Mouse (Mus musculus) ovary, postnatal 10 days (tissue): ENCODE measurements around the gene Asnsd1.
"Not testable (repeated sequence)": the region's sequence is repeated elsewhere in the genome, so short reads cannot be mapped to it uniquely, and the experiment has no call there.

Source experiments
- DNase-seq: peaks from one replicate; pipeline ENCODE4 v3.0.0; 2022; ENCODE audit warnings: low spot score

The Asnsd1 gene

GRCm38 (mm10) chr1:53352327-53353261 is at the start of gene Asnsd1, which contains the start of the genes Asdurf and Gm28551:
Gene Asnsd1, minus strand, starts transcription at chr1:53352752.
Gene Asdurf, minus strand, starts transcription at chr1:53352619.
Gene Gm28551, minus strand, starts transcription at chr1:53352667.
- peak; percentile 94 for DNase-seq

GRCm38 (mm10) chr1:53393936-53394760 is 41.6 kb upstream of the Asnsd1 start:
- DNase-seq = not testable (repeated sequence)

GRCm38 (mm10) chr1:53388762-53389161 is 36.2 kb upstream of the Asnsd1 start:
- no peak for DNase-seq

GRCm38 (mm10) chr1:53384085-53384688 is 31.6 kb upstream of the Asnsd1 start:
- no peak for DNase-seq

GRCm38 (mm10) chr1:53377731-53378130 is 25.2 kb upstream of the Asnsd1 start:
- DNase-seq = no peak

- DNase-seq = not testable (repeated sequence)
Observed at GRCm38 (mm10) chr1:53375965-53376364, 23.4 kb upstream of the Asnsd1 start.

- DNase-seq = no peak
Observed at GRCm38 (mm10) chr1:53358988-53359387, 6.4 kb upstream of the Asnsd1 start.

GRCm38 (mm10) chr1:53341071-53341470 is 11.5 kb downstream of the Asnsd1 start:
- no peak for DNase-seq

GRCm38 (mm10) chr1:53337403-53337802 is 15.1 kb downstream of the Asnsd1 start:
- DNase-seq = not testable (repeated sequence)

GRCm38 (mm10) chr1:53335465-53335864 is 17.1 kb downstream of the Asnsd1 start:
- no peak for DNase-seq

- DNase-seq = not testable (repeated sequence)
Observed at GRCm38 (mm10) chr1:53333527-53333926, 19.0 kb downstream of the Asnsd1 start.

GRCm38 (mm10) chr1:53324827-53325494 is 27.6 kb downstream of the Asnsd1 start:
- DNase-seq = no peak

- no peak for DNase-seq
Observed at GRCm38 (mm10) chr1:53324277-53324676, 28.3 kb downstream of the Asnsd1 start.

- DNase-seq = no peak
Observed at GRCm38 (mm10) chr1:53323254-53323653, 29.3 kb downstream of the Asnsd1 start.

- no peak for DNase-seq
Observed at GRCm38 (mm10) chr1:53321662-53322344, 30.7 kb downstream of the Asnsd1 start.

GRCm38 (mm10) chr1:53312989-53313967 is 39.3 kb downstream of the Asnsd1 start, which contains the start of gene Osgepl1:
Gene Osgepl1, plus strand, starts transcription at chr1:53313624.
- peak; percentile 68 for DNase-seq

- DNase-seq = no peak
Observed at GRCm38 (mm10) chr1:53300506-53300905, 52.0 kb downstream of the Asnsd1 start.

- DNase-seq = peak; percentile 93
Observed at GRCm38 (mm10) chr1:53296581-53297383, 55.8 kb downstream of the Asnsd1 start, which contains the start of the genes Pms1, Ormdl1 and Gm28778. Gene Pms1, minus strand, starts transcription at chr1:53297018. Gene Ormdl1, plus strand, starts transcription at chr1:53297095. Gene Gm28778, plus strand, starts transcription at chr1:53297111.
